Mouse (Mus musculus): ENCODE results near the gene Hao1.
A peak's percentile ranks its signal among the peaks of the same experiment; 100 is the strongest.

Hao1 gene

GRCm38 (mm10) chr2:134554221-134554727 lies at the start of gene Hao1:
TSS of gene Hao1 (minus strand) at chr2:134554368.
- no peak for DNase-seq

DNA sequence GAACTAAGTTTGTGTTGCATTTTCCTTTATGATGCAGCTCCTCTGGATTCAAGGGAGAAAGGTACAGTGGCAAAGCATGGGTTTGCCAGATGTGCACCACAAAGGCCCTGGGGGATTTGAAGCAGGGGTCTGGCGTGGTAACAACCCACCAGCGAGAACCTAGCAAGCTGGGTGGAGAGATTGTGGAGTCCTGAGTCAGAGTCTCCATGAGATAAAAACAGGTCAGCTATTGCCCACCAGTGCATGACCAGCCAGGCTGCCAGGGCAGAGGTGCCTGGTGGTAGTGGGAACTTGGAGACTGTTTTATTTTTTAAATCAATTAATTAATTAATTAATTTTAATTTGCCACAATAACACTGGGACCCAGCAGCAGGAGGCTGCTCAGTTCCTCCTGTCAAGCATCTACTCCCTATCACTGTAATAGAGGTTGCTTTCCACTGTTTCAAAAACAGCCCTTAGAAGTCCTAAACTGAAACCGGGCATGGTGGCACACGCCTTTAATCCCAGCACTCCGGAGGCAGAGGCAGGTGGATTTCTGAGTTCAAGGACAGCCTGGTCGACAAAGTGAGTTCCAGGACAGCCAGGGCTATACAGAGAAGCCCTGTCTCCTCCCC lies 37.0 kb upstream of the Hao1 start:
- no peak for DNase-seq

GRCm38 (mm10) chr2:134585243-134585642 lies 31.1 kb upstream of the Hao1 start:
- DNase-seq: no peak

DNA sequence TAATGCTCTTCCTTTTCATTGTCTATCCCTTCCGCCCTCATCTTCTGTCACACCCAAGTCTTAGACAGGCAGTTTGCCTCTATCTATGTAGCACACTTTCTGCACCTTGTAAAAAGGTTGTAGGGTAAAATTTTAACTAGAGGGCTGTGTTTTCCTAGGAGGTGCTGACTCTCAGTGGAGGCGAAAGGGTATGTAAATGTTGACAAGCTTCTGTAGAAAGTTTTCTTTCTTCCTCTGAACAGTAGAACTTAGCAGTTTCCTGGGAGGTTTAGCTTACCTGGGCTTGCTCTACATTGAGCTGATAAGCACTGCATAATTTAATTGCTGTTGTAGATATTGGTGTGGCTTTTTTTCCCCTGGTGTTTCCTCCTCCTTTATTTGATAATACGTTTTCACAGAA lies 5.3 kb upstream of the Hao1 start:
- no peak for DNase-seq

- no peak for DNase-seq
Observed at GRCm38 (mm10) chr2:134552358-134552757, 1.8 kb downstream of the Hao1 start.

- peak; percentile 40 for DNase-seq
Observed at GRCm38 (mm10) chr2:134549770-134550169, 4.4 kb downstream of the Hao1 start.

GRCm38 (mm10) chr2:134545116-134545515 lies 9.1 kb downstream of the Hao1 start:
- DNase-seq: no peak

GRCm38 (mm10) chr2:134544321-134545065 lies 9.7 kb downstream of the Hao1 start:
- DNase-seq: no peak

GRCm38 (mm10) chr2:134543501-134543900 lies 10.7 kb downstream of the Hao1 start:
- no peak for DNase-seq

GRCm38 (mm10) chr2:134541019-134541418 lies 13.1 kb downstream of the Hao1 start:
- no peak for DNase-seq

GRCm38 (mm10) chr2:134538451-134538850 lies 15.7 kb downstream of the Hao1 start:
- DNase-seq: no peak

DNA sequence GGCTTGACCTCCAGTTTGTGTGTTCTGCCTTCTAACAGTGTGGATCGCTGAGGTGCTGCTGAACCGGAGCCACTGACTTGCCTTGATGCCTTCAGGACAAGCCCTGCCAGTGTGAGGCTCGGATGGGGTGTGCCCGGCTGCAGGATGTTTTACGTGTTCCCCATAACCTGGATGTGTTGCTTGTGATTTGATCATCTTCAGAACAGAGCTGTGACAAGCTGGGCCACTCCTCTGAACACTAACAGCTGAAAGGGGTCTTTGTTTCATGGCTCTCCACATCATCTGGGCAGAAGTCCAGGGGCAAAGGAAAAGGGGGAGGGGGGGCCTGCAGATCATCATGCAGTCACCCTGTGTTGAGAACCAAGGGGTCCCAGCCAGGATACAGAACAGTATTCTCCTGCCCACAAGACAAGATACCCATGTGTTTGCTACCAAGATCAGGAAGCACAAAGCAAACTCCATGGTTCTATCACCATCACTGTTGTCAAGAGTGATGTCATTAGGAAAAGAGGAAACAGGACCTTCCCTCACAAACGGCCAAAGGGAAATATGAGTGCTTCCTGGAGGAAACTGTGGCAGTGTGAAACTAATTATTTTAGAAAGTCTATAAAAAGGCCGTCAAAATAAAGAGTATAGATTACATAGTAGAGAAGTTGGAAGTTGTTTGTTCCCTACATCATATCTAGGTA lies 25.9 kb downstream of the Hao1 start:
- no peak for DNase-seq

DNA sequence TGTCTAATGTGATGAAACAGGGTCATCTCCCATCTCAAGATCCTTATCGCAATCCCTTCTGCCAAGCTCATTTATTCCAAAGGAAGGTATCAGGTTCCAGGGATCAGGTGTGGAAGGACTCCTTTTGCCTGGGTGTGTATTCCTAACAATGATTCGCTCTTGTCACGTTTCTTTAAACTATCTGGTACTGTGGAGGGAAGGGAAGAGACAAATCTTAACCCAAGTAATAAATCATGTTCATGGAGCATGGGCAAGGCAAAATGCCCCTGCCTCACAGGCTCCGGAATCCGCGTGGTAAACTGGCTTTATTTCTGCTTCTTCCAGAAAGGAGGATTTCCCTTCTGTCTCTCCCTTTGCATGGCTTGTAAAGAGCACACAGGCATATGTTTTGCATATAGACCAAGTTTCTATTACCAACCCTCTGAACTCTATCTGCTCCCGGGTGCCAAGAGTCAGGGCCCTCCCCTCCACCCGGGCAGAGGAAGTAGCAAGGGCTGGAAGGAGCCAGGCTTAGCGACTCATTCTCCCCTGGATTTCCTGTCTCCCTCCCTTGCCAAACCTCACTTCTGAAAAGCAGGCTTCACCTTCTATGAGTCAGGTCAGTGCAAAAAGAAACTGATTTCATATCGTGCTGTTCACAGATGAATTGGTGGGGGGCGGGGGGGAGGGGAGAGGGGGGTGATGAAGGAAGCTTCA lies 26.6 kb downstream of the Hao1 start:
- DNase-seq: no peak

GRCm38 (mm10) chr2:134518042-134518441 lies 36.1 kb downstream of the Hao1 start:
- DNase-seq: no peak

DNA sequence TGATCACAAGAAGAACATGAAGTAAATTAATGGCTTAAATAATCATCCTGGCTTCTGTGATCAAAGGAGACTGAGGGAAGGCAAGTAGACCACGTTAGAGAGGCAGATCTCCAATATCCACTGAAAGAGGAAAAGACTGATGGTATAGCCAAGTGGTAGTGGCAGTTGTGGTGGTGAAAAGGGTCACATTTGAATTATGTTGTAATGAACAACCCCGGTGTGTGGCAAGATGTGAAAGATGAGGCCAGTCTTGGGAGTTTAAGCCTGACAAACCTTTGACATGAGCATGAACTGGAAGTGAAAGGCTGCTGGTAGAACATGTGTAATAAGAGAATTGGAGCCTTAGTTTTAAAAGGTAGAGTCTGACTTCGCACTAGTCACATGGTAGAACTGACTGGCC lies 54.4 kb downstream of the Hao1 start:
- DNase-seq: no peak

DNA sequence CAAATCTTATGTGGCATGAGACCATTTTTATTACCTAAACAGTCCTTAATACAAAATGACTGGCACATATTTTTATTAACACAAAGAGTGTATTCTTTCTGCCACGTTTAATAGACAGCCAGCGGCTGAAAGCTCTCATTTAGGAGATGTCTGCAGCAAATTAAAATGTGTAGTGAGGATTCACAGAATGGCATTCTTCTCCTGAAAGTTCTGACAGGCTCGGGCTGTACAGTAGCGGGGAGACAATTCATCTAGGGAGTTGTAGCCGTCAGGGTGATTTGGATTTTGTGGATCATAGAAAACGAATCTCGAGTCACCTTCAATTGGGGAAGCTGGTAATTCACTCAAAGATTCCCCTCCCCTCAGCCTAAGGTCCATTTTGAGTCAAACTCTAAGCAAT lies 55.7 kb downstream of the Hao1 start:
- no peak for DNase-seq

- DNase-seq: no peak
Observed at GRCm38 (mm10) chr2:134488671-134489070, 65.5 kb downstream of the Hao1 start.

- no peak for DNase-seq
Observed at GRCm38 (mm10) chr2:134486055-134486834, 67.9 kb downstream of the Hao1 start.

GRCm38 (mm10) chr2:134482683-134483082 lies 71.5 kb downstream of the Hao1 start:
- no peak for DNase-seq

- peak; percentile 16 for DNase-seq
Observed at GRCm38 (mm10) chr2:134481759-134482158, 72.4 kb downstream of the Hao1 start.

GRCm38 (mm10) chr2:134481174-134481573 lies 73.0 kb downstream of the Hao1 start:
- DNase-seq: no peak

DNA sequence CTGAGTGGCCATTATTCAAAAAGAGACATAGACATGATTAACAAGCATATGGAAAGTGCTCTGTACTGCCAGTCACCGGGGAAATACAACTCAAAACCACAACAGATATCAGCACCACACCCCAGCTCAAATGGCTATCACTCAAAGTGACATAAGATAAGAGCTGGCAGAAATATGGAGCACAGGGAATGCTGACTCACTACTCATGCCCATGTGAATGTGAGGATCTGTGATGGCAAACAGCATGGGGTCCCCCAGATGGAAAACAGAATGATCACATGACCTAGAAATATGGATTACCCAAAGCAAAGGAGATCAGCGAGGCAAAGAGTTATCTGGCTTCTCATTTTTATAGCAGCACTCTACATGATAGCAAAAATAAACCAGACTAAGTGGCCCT lies 89.0 kb downstream of the Hao1 start:
- no peak for DNase-seq

All from thymus, postnatal 14 days (tissue).